Mouse (Mus musculus): ENCODE measurements around the gene Ppp4r3b. TPM values are rescaled to one million over a fixed set of nuclear protein-coding genes. Genes with fewer than 3 reads are reported as not detected.

Ppp4r3b gene
- polyA plus RNA-seq (2012; rRNA removed), result 25.3 and 28.0 TPM in 2 replicates

GRCm38 (mm10) chr11:29172563-29173124 lies at the start of gene Ppp4r3b:
Gene Ppp4r3b (plus strand): TSS chr11:29172890.

GRCm38 (mm10) chr11:29130385-29131355 lies 42.0 kb upstream of the Ppp4r3b start, which contains the start of gene Pnpt1:
Gene Pnpt1 (plus strand): TSS chr11:29130744.

GRCm38 (mm10) chr11:29246883-29247650 lies 74.4 kb downstream of the Ppp4r3b start, which contains the start of gene Cfap36:
Gene Cfap36 (minus strand): TSS chr11:29247409.

Other genes with a start within 250 kb of the Ppp4r3b start
- gene Pnpt1, start 42.1 kb upstream of the Ppp4r3b start, polyA plus RNA-seq (2012; rRNA removed), result 27.6 and 28.2 TPM in 2 replicates
- gene Cfap36, start 74.5 kb downstream of the Ppp4r3b start, polyA plus RNA-seq (2012; rRNA removed), result 43.6 and 45.7 TPM in 2 replicates
- 24.7 and 29.4 TPM in 2 replicates for gene Ccdc88a, start 200.8 kb downstream of the Ppp4r3b start, polyA plus RNA-seq (2012; rRNA removed)